Mouse (Mus musculus) lung, postnatal 0 days (tissue): ENCODE data around the gene Bmx.

Experiments
- CTCF ChIP-seq: IDR thresholded peaks from 2 replicates; pipeline ENCODE4 v1.5.1; 2016; ENCODE audit warnings: antibody characterized with exemption, mild to moderate bottlenecking
- EP300 ChIP-seq: IDR thresholded peaks from 2 replicates; pipeline ENCODE4 v1.6.1; 2016; ENCODE audit warnings: antibody characterized with exemption, mild to moderate bottlenecking, control low read depth

DNA sequence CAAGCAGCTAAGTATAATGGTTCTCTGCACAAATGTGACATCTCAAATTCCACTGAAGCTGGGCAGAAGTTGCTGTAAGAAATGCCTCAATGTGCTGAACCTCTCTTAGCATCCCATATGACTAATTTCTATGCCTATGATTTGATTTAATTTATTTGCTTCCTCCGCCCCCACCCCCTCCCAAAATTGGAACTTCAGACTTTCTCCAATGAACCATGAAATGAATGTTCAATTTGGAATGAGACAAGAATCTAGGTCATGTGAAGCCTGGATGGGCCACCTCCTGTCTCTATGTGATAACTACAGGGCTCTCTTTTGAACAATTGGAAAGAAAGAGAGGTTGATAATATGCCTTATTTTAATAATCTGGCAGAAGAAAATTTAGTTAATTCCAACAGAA lies 82.7 kb downstream of the Bmx start:
- TF ChIP-seq EP300: no peak
- TF ChIP-seq CTCF: no peak
